Mouse (Mus musculus) lung, embryonic 15.5 days (tissue): Measurements from ENCODE around the gene Srgap1. TPM values are rescaled to one million over a fixed set of nuclear protein-coding genes. Genes with fewer than 3 reads are reported as not detected.

Experiments used
- ATAC-seq: fragments of 200-750 bp; cut with Nextera tagmentation; 2 replicates; pipeline ENCODE4 v1.8.0; 2017; ENCODE audit warnings: moderate number of reproducible peaks, borderline replicate concordance; ENCODE audit not compliant: low FRiP score, low TSS enrichment; ENCODE audit errors: extremely low read depth
- H3K27ac ChIP-seq: fragments of 300-500 bp; sonication (generic); 2 replicates; pipeline ENCODE4 v1.5.1; 2015; ENCODE audit warnings: moderate library complexity, mild to moderate bottlenecking, inconsistent platforms
- H3K27me3 ChIP-seq: fragments of 300-500 bp; sonication (generic); 2 replicates; pipeline ENCODE4 v1.6.1; 2015; ENCODE audit warnings: inconsistent platforms
- H3K36me3 ChIP-seq: fragments of 300-500 bp; sonication (generic); 2 replicates; pipeline ENCODE4 v1.6.1; 2015; ENCODE audit warnings: inconsistent platforms
- H3K4me1 ChIP-seq: fragments of 300-500 bp; sonication (generic); 2 replicates; pipeline ENCODE4 v1.6.1; 2015; ENCODE audit warnings: inconsistent platforms
- H3K4me2 ChIP-seq: fragments of 300-500 bp; sonication (generic); 2 replicates; pipeline ENCODE4 v1.6.1; 2015; ENCODE audit warnings: inconsistent platforms, mild to moderate bottlenecking, moderate library complexity
- H3K4me3 ChIP-seq: fragments of 300-500 bp; sonication (generic); 2 replicates; pipeline ENCODE4 v1.5.1; 2015; ENCODE audit warnings: mild to moderate bottlenecking, inconsistent platforms
- H3K9ac ChIP-seq: fragments of 300-500 bp; sonication (generic); 2 replicates; pipeline ENCODE4 v1.6.1; 2015; ENCODE audit warnings: inconsistent platforms
- H3K9me3 ChIP-seq: fragments of 300-500 bp; sonication (generic); 2 replicates; pipeline ENCODE4 v1.6.1; 2016; ENCODE audit warnings: inconsistent platforms
- WGBS: fragments of 180-500 bp; shearing (Covaris S2); methylation state at CpG from one replicate; pipeline ENCODE4 v1.1.7; 2015; 5-methylcytosine and 5-hydroxymethylcytosine counted together
- polyA plus RNA-seq: library from polyadenylated mRNA; unstranded; fragments of >200 nt; fragmentation: Nextera tagmentation; extraction: Ambion mirVana; gene quantifications from 2 replicates; pipeline ENCODE4 v1.2.1, GENCODE M21; 2015

Gene Srgap1
- polyA plus RNA-seq, 1 experiment from 2014 or later, result 10.7 TPM

GRCm38 (mm10) chr10:121868255-121868654, 178.9 kb downstream of the Srgap1 start:
- H3K9me3 ChIP-seq, result no peaks in the 10 kb centered on the region
- ATAC-seq, result no peak
- no peak overlapping the region for H3K4me3 ChIP-seq
- WGBS, result 98% methylated on average over 3 of the region's 3 CpGs
- H3K4me1 ChIP-seq, result peaks cover 17% of the 10 kb centered on the region; the same call in 1 of the 2 replicates
- H3K27me3 ChIP-seq, result no peaks in the 10 kb centered on the region
- no peak overlapping the region for H3K4me2 ChIP-seq
- no peak overlapping the region for H3K9ac ChIP-seq
- peaks cover 14% of the 10 kb centered on the region for H3K36me3 ChIP-seq
- no peak overlapping the region for H3K27ac ChIP-seq

DNA sequence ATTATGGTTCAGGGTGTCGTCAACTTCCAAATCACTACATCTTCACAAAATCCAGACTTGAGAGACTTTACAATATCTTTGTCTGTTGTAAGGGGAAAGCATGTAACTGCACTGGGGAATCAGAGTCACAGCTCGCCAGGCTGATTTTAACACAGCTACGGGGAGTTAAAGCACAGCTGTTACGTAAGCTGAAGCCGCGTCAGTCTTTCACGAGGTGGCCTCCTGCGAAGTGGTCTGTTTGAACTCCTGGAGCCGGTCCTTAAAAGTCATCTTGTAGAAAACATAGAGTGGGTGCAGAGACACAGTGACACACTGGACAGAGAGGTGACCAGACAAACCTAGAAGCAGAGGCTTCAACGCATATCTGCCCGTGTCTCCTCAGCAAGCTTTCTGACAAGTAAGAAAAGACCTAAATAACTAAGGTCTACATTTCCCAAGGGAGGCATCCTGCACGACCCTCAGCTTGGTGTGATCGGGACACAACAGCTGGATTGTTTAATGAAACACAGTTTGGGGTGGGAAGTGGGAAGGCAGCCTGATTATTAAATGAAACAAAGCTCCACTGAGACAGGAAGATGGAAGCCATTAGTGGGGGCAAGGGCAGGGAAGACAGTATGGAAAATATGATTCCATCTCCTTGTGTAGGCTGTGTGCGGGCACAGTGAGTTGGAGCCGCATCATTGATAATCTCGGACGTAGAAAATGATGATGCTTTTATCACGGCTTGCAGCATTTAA, 181.4 kb downstream of the Srgap1 start:
- H3K9me3 ChIP-seq, result no peaks in the 10 kb centered on the region
- H3K9ac ChIP-seq, result peak overlapping the region; percentile 3; the same call in 1 of the 2 replicates
- H3K27ac ChIP-seq, result peak overlapping the region; percentile 66
- H3K4me1 ChIP-seq, result peaks cover 14% of the 10 kb centered on the region; the same call in 1 of the 2 replicates
- no peaks in the 10 kb centered on the region for H3K27me3 ChIP-seq
- peak; percentile 82 for ATAC-seq
- H3K4me2 ChIP-seq, result 0 out of 2 replicates have a peak overlapping the region, but pooled peaks have one; percentile 19
- no peak overlapping the region for H3K4me3 ChIP-seq
- H3K36me3 ChIP-seq, result peaks cover 14% of the 10 kb centered on the region
- WGBS, result 33% methylated on average over 18 of the region's 18 CpGs

DNA sequence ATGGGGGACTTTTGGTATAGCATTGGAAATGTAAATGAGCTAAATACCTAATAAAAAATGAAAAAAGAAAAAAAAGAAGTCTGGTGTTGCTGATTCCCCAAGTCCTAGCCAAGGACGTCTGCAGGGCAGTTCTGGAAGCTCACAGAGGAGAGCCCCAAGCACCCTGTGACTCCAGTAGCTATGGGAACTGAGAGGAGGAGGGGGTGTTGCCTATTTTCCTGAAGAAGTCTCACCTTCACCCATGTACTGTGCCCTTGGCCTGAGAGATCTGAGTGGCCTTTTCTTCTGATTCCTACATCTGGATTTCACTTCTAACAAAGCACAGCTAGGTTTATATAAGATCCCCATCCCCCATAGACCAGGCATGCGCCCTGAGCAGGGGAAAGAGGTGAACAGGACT, 186.2 kb downstream of the Srgap1 start:
- ATAC-seq, result no peak
- H3K9me3 ChIP-seq, result no peaks in the 10 kb centered on the region
- no peak overlapping the region for H3K4me3 ChIP-seq
- no peak overlapping the region for H3K4me2 ChIP-seq
- WGBS, result 68% methylated on average over 2 of the region's 2 CpGs
- no peaks in the 10 kb centered on the region for H3K27me3 ChIP-seq
- H3K36me3 ChIP-seq, result no peaks in the 10 kb centered on the region
- H3K9ac ChIP-seq, result no peak overlapping the region
- no peak overlapping the region for H3K27ac ChIP-seq
- peaks cover 12% of the 10 kb centered on the region; the same call in 1 of the 2 replicates for H3K4me1 ChIP-seq

DNA sequence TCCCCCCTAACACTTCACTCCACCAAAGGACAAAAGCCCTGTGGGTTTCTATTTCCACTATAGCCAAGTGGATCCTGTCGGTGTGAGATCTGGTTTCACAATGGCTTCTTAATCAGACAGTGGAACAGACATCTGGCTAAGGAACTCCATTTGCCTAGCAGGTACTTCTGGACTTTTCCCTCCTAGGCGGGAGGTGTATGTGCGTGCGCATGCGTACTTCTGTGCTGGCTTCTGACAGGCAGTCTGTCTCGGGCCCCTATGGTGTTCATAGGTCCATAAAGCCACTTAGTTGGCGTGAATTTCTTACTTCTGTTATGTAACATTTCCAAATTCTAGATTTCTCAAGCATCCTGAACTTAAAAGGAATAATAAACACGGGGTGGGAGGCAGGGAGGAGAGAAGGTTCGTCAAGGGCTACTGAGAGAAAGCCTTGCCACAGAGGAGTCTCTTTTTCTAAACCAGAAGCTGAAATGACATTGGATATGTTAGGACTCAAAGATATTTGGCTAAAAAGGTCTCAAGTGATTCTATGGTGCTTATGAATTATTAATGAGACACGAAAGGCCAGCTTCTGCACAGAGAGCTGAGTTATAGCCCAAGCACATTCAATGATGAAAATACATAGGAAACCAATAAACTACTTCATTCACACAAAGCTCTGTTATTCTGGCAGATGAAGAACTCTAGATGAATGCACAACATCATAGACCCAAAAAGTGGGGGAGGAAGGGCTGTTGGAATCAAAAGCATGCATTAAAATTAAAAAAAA, 187.1 kb downstream of the Srgap1 start:
- H3K4me2 ChIP-seq, result no peak overlapping the region
- H3K27me3 ChIP-seq, result no peaks in the 10 kb centered on the region
- H3K9me3 ChIP-seq, result no peaks in the 10 kb centered on the region
- no peak overlapping the region for H3K27ac ChIP-seq
- ATAC-seq, result no peak
- H3K9ac ChIP-seq, result no peak overlapping the region
- WGBS, result 82% methylated on average over 10 of the region's 10 CpGs
- H3K4me3 ChIP-seq, result no peak overlapping the region
- peaks cover 6% of the 10 kb centered on the region; the same call in 1 of the 2 replicates for H3K4me1 ChIP-seq
- no peaks in the 10 kb centered on the region for H3K36me3 ChIP-seq

- ATAC-seq, result no peak
- Histone ChIP-seq H3K36me3 (no peaks in the 10 kb centered on the region), H3K4me3 (no peak overlapping the region), H3K9ac (no peak overlapping the region), H3K27ac (no peak overlapping the region), H3K9me3 (no peaks in the 10 kb centered on the region), H3K4me2 (no peak overlapping the region), H3K27me3 (no peaks in the 10 kb centered on the region), H3K4me1 (peaks cover 6% of the 10 kb centered on the region; the same call in 1 of the 2 replicates)
- 61% methylated on average over 2 of the region's 2 CpGs for WGBS
These were observed 188.2 kb downstream of the Srgap1 start for GRCm38 (mm10) chr10:121858911-121859310.

- H3K27ac ChIP-seq, result no peak overlapping the region
- 77% methylated on average over 1 of the region's 1 CpGs for WGBS
These were observed 189.0 kb downstream of the Srgap1 start for GRCm38 (mm10) chr10:121858086-121858485.

DNA sequence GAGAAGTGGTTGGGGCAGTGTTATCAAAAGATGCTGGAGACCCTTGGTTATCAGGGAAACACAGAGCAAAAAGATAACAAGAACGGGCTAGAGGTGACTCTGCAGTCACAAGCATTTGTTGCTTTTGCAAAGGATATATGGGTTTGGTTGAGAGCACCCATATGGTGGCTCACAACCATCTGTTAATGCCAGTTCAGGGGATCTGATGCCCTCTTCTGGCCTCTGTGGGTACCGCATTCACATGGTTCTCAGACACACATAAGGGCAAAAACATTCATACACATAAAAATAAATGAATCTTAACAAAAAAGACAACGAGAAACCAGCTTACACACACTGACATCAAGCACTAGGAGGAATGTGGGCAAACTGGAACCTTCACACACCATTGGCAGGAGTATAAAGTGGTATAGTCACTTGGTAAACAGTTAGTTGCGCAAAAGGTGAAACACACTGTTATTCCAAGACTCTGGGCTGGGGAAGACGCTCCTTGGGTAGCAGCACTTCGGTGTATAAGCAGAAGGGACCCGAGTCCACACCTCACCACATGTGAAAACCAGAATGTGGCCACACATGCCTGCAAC, 191.2 kb downstream of the Srgap1 start:
- Histone ChIP-seq H3K4me2 (no peak overlapping the region), H3K27me3 (no peaks in the 10 kb centered on the region), H3K4me3 (no peak overlapping the region), H3K4me1 (peaks cover 6% of the 10 kb centered on the region; the same call in 1 of the 2 replicates), H3K9me3 (no peaks in the 10 kb centered on the region), H3K27ac (no peak overlapping the region), H3K9ac (no peak overlapping the region), H3K36me3 (no peaks in the 10 kb centered on the region)
- no peak for ATAC-seq
- WGBS, result 83% methylated on average over 7 of the region's 7 CpGs

More at GRCm38 (mm10) chr10:121858086-121858485, 189.0 kb downstream of the Srgap1 start:
- H3K4me1 ChIP-seq, result peaks cover 6% of the 10 kb centered on the region; the same call in 1 of the 2 replicates
- no peaks in the 10 kb centered on the region for H3K27me3 ChIP-seq
- H3K4me3 ChIP-seq, result no peak overlapping the region
- H3K9me3 ChIP-seq, result no peaks in the 10 kb centered on the region
- no peak overlapping the region for H3K4me2 ChIP-seq
- ATAC-seq, result no peak
- H3K36me3 ChIP-seq, result no peaks in the 10 kb centered on the region
- H3K9ac ChIP-seq, result no peak overlapping the region

DNA sequence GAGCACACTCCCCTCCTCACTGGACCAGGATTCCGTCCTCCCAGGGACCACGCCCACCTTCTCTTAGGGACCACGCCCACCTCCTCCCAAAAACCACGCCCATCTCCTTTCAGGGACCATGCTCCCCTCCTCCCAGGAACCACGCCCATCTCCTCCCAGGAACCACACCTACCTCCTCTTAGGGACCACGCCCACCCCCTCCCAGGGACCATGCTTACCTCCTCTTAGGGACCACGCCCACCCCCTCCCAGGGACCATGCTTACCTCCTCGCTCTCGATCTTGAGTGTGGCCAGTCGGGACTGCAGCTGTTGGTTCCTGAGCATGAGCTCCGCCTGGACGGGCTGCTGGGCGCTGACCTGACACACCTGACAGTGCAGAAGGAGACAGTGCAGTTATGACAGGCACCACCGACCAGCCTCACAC, 193.7 kb downstream of the Srgap1 start:
- H3K4me3 ChIP-seq, result no peak overlapping the region
- H3K9me3 ChIP-seq, result no peaks in the 10 kb centered on the region
- no peak overlapping the region for H3K9ac ChIP-seq
- WGBS, result 49% methylated on average over 14 of the region's 14 CpGs
- H3K4me2 ChIP-seq, result no peak overlapping the region
- no peaks in the 10 kb centered on the region for H3K36me3 ChIP-seq
- no peak overlapping the region for H3K27ac ChIP-seq
- no peaks in the 10 kb centered on the region for H3K4me1 ChIP-seq
- no peaks in the 10 kb centered on the region for H3K27me3 ChIP-seq
- ATAC-seq, result no peak

DNA sequence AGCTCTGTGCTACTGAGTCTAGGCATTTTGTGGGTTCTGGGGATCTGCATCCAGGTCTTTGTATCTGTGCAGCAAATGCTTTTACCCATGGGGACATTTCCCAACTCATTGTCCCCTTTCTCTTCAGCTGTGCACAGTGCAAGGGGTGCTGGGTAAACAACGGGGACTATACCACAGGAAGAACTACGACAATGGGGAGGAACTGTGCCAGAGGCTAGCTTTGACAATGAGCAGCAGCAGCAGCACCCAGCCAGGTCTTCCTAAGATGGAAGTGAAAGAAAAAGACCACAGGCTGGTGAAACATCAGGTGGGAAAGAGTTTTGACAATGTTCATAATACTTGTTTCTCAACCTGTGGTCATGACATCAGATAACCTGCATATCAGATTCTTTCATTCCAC, 197.6 kb downstream of the Srgap1 start:
- no peaks in the 10 kb centered on the region for H3K4me1 ChIP-seq
- 69% methylated on average over 2 of the region's 2 CpGs for WGBS
- ATAC-seq, result no peak

DNA sequence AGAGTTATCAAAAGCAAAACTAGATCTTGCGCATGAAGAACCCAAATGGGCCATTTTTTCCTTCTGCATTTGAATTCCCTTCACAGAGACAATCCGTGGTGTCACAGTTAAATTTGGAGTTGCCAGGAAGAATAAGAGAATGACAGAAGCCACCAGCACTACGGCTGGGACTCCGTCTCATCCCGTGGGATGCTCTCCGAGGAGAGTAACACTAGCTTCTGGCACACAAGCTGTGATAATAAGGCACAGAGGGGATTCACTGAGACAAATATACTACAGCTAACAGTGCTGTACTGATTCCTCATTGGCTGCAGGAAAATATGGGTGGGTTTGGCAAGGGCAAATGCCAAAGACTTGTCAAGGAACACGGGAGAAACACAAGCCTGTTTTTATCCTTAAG, 201.4 kb downstream of the Srgap1 start:
- H3K27me3 ChIP-seq, result no peaks in the 10 kb centered on the region
- no peaks in the 10 kb centered on the region for H3K9me3 ChIP-seq
- no peak overlapping the region for H3K4me3 ChIP-seq
- no peak overlapping the region for H3K9ac ChIP-seq
- ATAC-seq, result no peak
- no peaks in the 10 kb centered on the region for H3K4me1 ChIP-seq
- no peaks in the 10 kb centered on the region for H3K36me3 ChIP-seq
- no peak overlapping the region for H3K27ac ChIP-seq
- 78% methylated on average over 7 of the region's 7 CpGs for WGBS
- H3K4me2 ChIP-seq, result no peak overlapping the region

More for the DNA sequence above, 197.6 kb downstream of the Srgap1 start:
- Histone ChIP-seq H3K4me3 (no peak overlapping the region), H3K36me3 (no peaks in the 10 kb centered on the region), H3K9me3 (no peaks in the 10 kb centered on the region), H3K4me2 (no peak overlapping the region), H3K27ac (no peak overlapping the region), H3K9ac (no peak overlapping the region), H3K27me3 (no peaks in the 10 kb centered on the region)

DNA sequence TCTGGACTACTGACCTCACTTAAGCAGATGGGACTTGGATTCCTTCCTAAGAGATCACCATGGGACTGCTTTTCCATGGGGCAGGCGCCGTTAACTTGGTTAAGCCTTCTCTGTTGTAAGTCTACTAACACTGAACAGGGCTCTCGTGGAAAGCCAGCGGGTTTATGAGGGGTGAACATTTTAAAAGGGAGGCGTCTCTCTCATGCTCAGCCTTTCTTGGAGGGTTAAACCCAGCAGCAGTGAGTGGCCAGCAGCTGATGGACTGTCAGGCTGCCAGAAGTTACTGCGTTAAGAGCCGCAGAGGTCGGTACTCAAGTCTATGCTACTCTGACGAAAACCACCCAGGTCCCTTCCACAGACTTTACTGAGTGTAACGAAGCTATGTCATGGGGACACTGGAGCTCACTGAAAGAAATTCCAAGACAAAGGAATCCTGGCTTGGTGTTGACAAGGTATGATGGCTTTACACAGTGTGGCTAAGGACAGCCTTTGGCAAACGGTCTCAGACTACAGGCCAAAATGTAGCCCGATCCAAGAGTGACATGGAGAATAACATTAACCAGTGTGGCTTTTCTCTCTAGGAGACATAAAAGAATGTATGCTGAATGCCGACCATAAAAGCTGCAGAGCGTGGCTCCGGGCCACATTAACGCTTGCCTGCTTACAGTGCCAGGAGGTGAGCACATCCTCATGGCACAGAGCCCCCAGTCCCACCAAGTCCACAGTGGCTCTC, 209.8 kb downstream of the Srgap1 start:
- Histone ChIP-seq H3K4me2 (peak overlapping the region; percentile 44), H3K9ac (no peak overlapping the region), H3K27ac (peak overlapping the region; percentile 81), H3K9me3 (no peaks in the 10 kb centered on the region), H3K4me1 (peaks cover 4% of the 10 kb centered on the region), H3K36me3 (peaks cover 11% of the 10 kb centered on the region), H3K4me3 (peak overlapping the region; percentile 19; the same call in 1 of the 2 replicates), H3K27me3 (no peaks in the 10 kb centered on the region)
- peak; percentile 83 for ATAC-seq
- 48% methylated on average over 16 of the region's 16 CpGs for WGBS
